Mouse (Mus musculus) retina, embryonic 14.5 days (tissue): ENCODE measurements at regions not wholly inside any gene's neighbourhood (a gene's known extent, or its start where the extent isn't known, plus 50 kb on each side); places are given as distances from the start of the nearest gene placed in this dataset.
"Not testable (repeated sequence)": the region's sequence is repeated elsewhere in the genome, so short reads cannot be mapped to it uniquely, and the experiment has no call there.

Experiments used
- DNase-seq: peaks from one replicate; pipeline ENCODE4 v3.0.0-alpha.2; 2015; ENCODE audit warnings: low spot score

- DNase-seq = no peak
Observed at GRCm38 (mm10) chr4:75466880-75467327, 188.8 kb upstream of the Dmac1 start.

GRCm38 (mm10) chr4:75463579-75463978 lies 185.5 kb upstream of the Dmac1 start:
- no peak for DNase-seq

- DNase-seq = no peak
Observed at GRCm38 (mm10) chr4:75449478-75449877, 171.4 kb upstream of the Dmac1 start.

- DNase-seq = no peak
Observed at GRCm38 (mm10) chr4:75423296-75423695, 145.2 kb upstream of the Dmac1 start.

- DNase-seq = not testable (repeated sequence)
Observed at GRCm38 (mm10) chr4:75400754-75401153, 122.6 kb upstream of the Dmac1 start.

GRCm38 (mm10) chr4:75394992-75395391 lies 116.9 kb upstream of the Dmac1 start:
- no peak for DNase-seq

GRCm38 (mm10) chr4:75394264-75394663 lies 116.2 kb upstream of the Dmac1 start:
- DNase-seq = no peak

GRCm38 (mm10) chr4:75386271-75386938 lies 108.3 kb upstream of the Dmac1 start:
- peak; percentile 22 for DNase-seq

- DNase-seq = no peak
Observed at GRCm38 (mm10) chr4:75359496-75359895, 81.4 kb upstream of the Dmac1 start.

GRCm38 (mm10) chr4:75355621-75356020 lies 77.5 kb upstream of the Dmac1 start:
- no peak for DNase-seq

- DNase-seq = no peak
Observed at GRCm38 (mm10) chr4:75334496-75334895, 56.4 kb upstream of the Dmac1 start.

GRCm38 (mm10) chr4:75332791-75333190 lies 54.7 kb upstream of the Dmac1 start:
- DNase-seq = no peak

GRCm38 (mm10) chr4:75329511-75330171 lies 51.5 kb upstream of the Dmac1 start:
- no peak for DNase-seq
